Mouse (Mus musculus) embryo, embryonic 11.5 days (tissue): Measurements from ENCODE around the gene Alg9.

Source experiments
- DNase-seq: peaks from one replicate; pipeline ENCODE4 v3.0.0-alpha.2; 2012; ENCODE audit warnings: low read depth, low spot score

Gene Alg9

GRCm38 (mm10) chr9:50852634-50853349, 78.0 kb downstream of the Alg9 start:
- DNase-seq: no peak

GRCm38 (mm10) chr9:50854376-50854775, 79.6 kb downstream of the Alg9 start:
- no peak for DNase-seq

- no peak for DNase-seq
Measured at GRCm38 (mm10) chr9:50855133-50855766, 80.4 kb downstream of the Alg9 start.

GRCm38 (mm10) chr9:50855780-50856179, 81.0 kb downstream of the Alg9 start:
- DNase-seq: no peak

- DNase-seq: peak; percentile 83
Measured at GRCm38 (mm10) chr9:50856341-50857081, 81.7 kb downstream of the Alg9 start.

GRCm38 (mm10) chr9:50857082-50857641, 82.3 kb downstream of the Alg9 start:
- DNase-seq: no peak

GRCm38 (mm10) chr9:50858681-50859080, 83.9 kb downstream of the Alg9 start:
- DNase-seq: no peak

GRCm38 (mm10) chr9:50861119-50861839, 86.5 kb downstream of the Alg9 start:
- DNase-seq: no peak

- DNase-seq: no peak
Measured at GRCm38 (mm10) chr9:50863824-50864223, 89.0 kb downstream of the Alg9 start.

- DNase-seq: no peak
Measured at GRCm38 (mm10) chr9:50864877-50865276, 90.1 kb downstream of the Alg9 start.

- no peak for DNase-seq
Measured at GRCm38 (mm10) chr9:50865803-50866202, 91.0 kb downstream of the Alg9 start.

- no peak for DNase-seq
Measured at GRCm38 (mm10) chr9:50867015-50867414, 92.2 kb downstream of the Alg9 start.

- no peak for DNase-seq
Measured at GRCm38 (mm10) chr9:50868182-50868581, 93.4 kb downstream of the Alg9 start.

- DNase-seq: no peak
Measured at GRCm38 (mm10) chr9:50873210-50873609, 98.4 kb downstream of the Alg9 start.

- DNase-seq: no peak
Measured at GRCm38 (mm10) chr9:50874031-50874430, 99.2 kb downstream of the Alg9 start.

GRCm38 (mm10) chr9:50875470-50875869, 100.7 kb downstream of the Alg9 start:
- DNase-seq: no peak

- no peak for DNase-seq
Measured at GRCm38 (mm10) chr9:50876287-50876686, 101.5 kb downstream of the Alg9 start.

- DNase-seq: no peak
Measured at GRCm38 (mm10) chr9:50877431-50877830, 102.6 kb downstream of the Alg9 start.

- no peak for DNase-seq
Measured at GRCm38 (mm10) chr9:50882183-50882582, 107.4 kb downstream of the Alg9 start.

- DNase-seq: no peak
Measured at GRCm38 (mm10) chr9:50884093-50884492, 109.3 kb downstream of the Alg9 start.

- no peak for DNase-seq
Measured at GRCm38 (mm10) chr9:50884741-50885599, 110.2 kb downstream of the Alg9 start.
